Comparison of ENCODE assay signal across 15 mouse cellular contexts in genomic region chr3:94882579-94882978, GRCm38 (mm10).
"Had no signal": no experiment of that assay in that cellular context is flagged by ENCODE, and none has a peak within 500 bp of the region (broad histone marks: within the 10 kb centered on the region; RNA-seq: fewer than 3 reads in every experiment).

No protein-coding gene starts in this region.

- DNase-seq: retina, postnatal 1 day; right cerebral cortex, adult 18-20 months; right cerebral cortex, postnatal 14 days; right cerebral cortex, postnatal 4 days; spleen, adult 18-20 months; thymus, adult 18-20 months; thymus, adult 2 months; thymus, postnatal 14 days; thymus, postnatal 25 days; thymus, postnatal 36 days; thymus, postnatal 4 days had no signal

- H3K27me3 ChIP-seq: neural tube, embryonic 13.5 days; neural tube, embryonic 15.5 days; stomach, embryonic 15.5 days had no signal

- H3K4me3 ChIP-seq: neural tube, embryonic 13.5 days; neural tube, embryonic 15.5 days; stomach, embryonic 15.5 days had no signal

- H3K27ac ChIP-seq: neural tube, embryonic 13.5 days; neural tube, embryonic 15.5 days; stomach, embryonic 15.5 days; stomach, postnatal 0 days had no signal

- H3K9me3 ChIP-seq: neural tube, embryonic 13.5 days; neural tube, embryonic 15.5 days; stomach, embryonic 15.5 days had no signal

- H3K9ac ChIP-seq: neural tube, embryonic 13.5 days; neural tube, embryonic 15.5 days; stomach, embryonic 15.5 days had no signal
